In the genomic region with DNA sequence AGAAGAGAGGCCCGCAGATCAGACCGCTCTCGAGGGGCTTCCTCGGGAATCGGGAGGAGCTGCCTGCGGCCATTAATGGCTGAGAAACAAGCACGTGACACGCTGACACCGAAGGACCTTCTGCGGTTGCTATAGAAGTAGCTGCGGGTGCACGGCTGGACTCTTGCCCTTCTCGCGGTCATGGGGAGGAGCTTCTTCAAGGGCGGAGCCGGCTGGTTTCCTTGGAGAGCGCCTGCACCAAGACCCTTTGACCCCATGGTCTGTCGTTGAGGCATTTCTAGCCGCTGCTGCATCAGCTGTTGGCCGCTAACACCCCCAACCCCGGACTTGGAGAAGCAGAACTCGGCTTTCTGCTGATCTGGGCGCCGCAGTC, we compare ENCODE assay signal across 8 mouse cellular contexts. TPM values are rescaled to one million over a fixed set of nuclear protein-coding genes. Genes with fewer than 3 reads are reported as not detected.
DNase-seq lines count a peak whose midpoint lies in the region; ATAC-seq and TF ChIP-seq lines count a peak whose summit lies in the region.

Stub1 (minus strand) TSS at position 114 of the 373 bp plus-strand sequence.

- dilution Hi-C loops in CH12.LX (cut with MboI; ENCODE audit: extremely low pct_ligation_motif_present, extremely low pct_unique_long_range_greater_than_20kb, low sequenced_read_pairs), result no loop called here

- peak; percentile 83 for ATAC-seq in heart, embryonic 12.5 days (ENCODE audit: insufficient number of reproducible peaks, low FRiP score)
- peak; percentile 69 for ATAC-seq in kidney, embryonic 15.5 days (replicated peaks; ENCODE audit: low FRiP score)
- peak; percentile 66 for ATAC-seq in limb, embryonic 14.5 days (ENCODE audit: low FRiP score, low read depth)
- peak; percentile 47; the same call in 1 of the 2 replicates for ATAC-seq in midbrain, embryonic 14.5 days (ENCODE audit: low FRiP score, low TSS enrichment)

- H3K4me2 ChIP-seq in CH12.LX (ENCODE audit: insufficient read depth, low read depth, poor library complexity, severe bottlenecking), result peak within 1 kb of the TSS; percentile 85
- peak within 1 kb of the TSS; percentile 94 for H3K4me2 ChIP-seq in heart, embryonic 12.5 days
- H3K4me2 ChIP-seq in kidney, embryonic 15.5 days, result peak within 1 kb of the TSS; percentile 95
- peak within 1 kb of the TSS; percentile 91 for H3K4me2 ChIP-seq in limb, embryonic 14.5 days (replicated peaks; ENCODE audit: low read depth, low read length, severe bottlenecking)
- H3K4me2 ChIP-seq in midbrain, embryonic 14.5 days (ENCODE audit: low read length), result peak within 1 kb of the TSS; percentile 95

- peak within 1 kb of the TSS; percentile 71 to 81 (median 81) for H3K4me3 ChIP-seq in CH12.LX (replicated peaks in 1 of 3; ENCODE audit: low read depth in 2 of 3, low read length in 2 of 3, poor library complexity in 1 of 3)
- peak within 1 kb of the TSS; percentile 81 for H3K4me3 ChIP-seq in erythroblast, embryonic 14.5 days (replicated peaks)
- H3K4me3 ChIP-seq in heart, embryonic 12.5 days, result peak within 1 kb of the TSS; percentile 71
- peak within 1 kb of the TSS; percentile 64 for H3K4me3 ChIP-seq in kidney, embryonic 15.5 days (replicated peaks)
- peak within 1 kb of the TSS; percentile 85 for H3K4me3 ChIP-seq in limb, embryonic 14.5 days (replicated peaks; ENCODE audit: low read length)
- H3K4me3 ChIP-seq in midbrain, embryonic 14.5 days (replicated peaks; ENCODE audit: low read depth, low read length), result peak within 1 kb of the TSS; percentile 82

- TF ChIP-seq POLR2A in CH12.LX (IDR thresholded peaks at IDR 0.05; ENCODE audit: low read depth, low read length), result no peak
- no peak for TF ChIP-seq POLR2A in limb, embryonic 14.5 days (IDR thresholded peaks at IDR 0.05; ENCODE audit: borderline replicate concordance, extremely low read depth, insufficient read depth, insufficient read length)

- peak; percentile 58 for DNase-seq in CH12.LX (ENCODE audit: extremely low read depth)
- peak; percentile 95 for DNase-seq in adrenal gland, postnatal 36 days
- DNase-seq in limb, embryonic 14.5 days (ENCODE audit: low spot score), result peak; percentile 89
- peak; percentile 87 for DNase-seq in midbrain, embryonic 14.5 days
- DNase-seq in testis, postnatal 10 days (ENCODE audit: low spot score), result peak; percentile 93

- peaks cover 18 to 42% of the 10 kb centered on the region in 2 experiments for H3K4me1 ChIP-seq in CH12.LX (ENCODE audit: control insufficient read depth in 1 of 2, insufficient read depth in 2 of 2)
- H3K4me1 ChIP-seq in erythroblast, embryonic 14.5 days (ENCODE audit: control insufficient read depth), result peaks cover 95% of the 10 kb centered on the region
- peaks cover 78% of the 10 kb centered on the region for H3K4me1 ChIP-seq in heart, embryonic 12.5 days (replicated peaks)
- peaks cover 82% of the 10 kb centered on the region for H3K4me1 ChIP-seq in kidney, embryonic 15.5 days
- peaks cover 56% of the 10 kb centered on the region for H3K4me1 ChIP-seq in limb, embryonic 14.5 days (ENCODE audit: control insufficient read depth, insufficient read depth, low read length)
- H3K4me1 ChIP-seq in midbrain, embryonic 14.5 days (ENCODE audit: control insufficient read depth, insufficient read depth, low read length), result peaks cover 68% of the 10 kb centered on the region

- TF ChIP-seq CTCF in CH12.LX (conservative IDR thresholded peaks at IDR 0.05 in 1 of 2, IDR thresholded peaks at IDR 0.05 in 1 of 2; ENCODE audit: low read depth in 2 of 2, low read length in 2 of 2), result no peak

- in situ Hi-C loops in CH12.LX (cut with MboI; ENCODE audit: low pct_ligation_motif_present, low pct_unique_long_range_greater_than_20kb, low sequenced_read_pairs), result no loop called here

- H3K27ac ChIP-seq in CH12.LX (ENCODE audit: insufficient read depth, low read depth), result peak within 1 kb of the TSS; percentile 47
- H3K27ac ChIP-seq in heart, embryonic 12.5 days (ENCODE audit: poor library complexity, severe bottlenecking), result peak within 1 kb of the TSS; percentile 98
- H3K27ac ChIP-seq in kidney, embryonic 15.5 days, result peak within 1 kb of the TSS; percentile 100
- H3K27ac ChIP-seq in limb, embryonic 14.5 days (replicated peaks; ENCODE audit: low read depth, low read length), result peak within 1 kb of the TSS; percentile 89
- peak within 1 kb of the TSS; percentile 97 for H3K27ac ChIP-seq in midbrain, embryonic 14.5 days (replicated peaks; ENCODE audit: low read depth, low read length)

- WGBS in heart, embryonic 12.5 days, result under 1% methylated on average over 24 of the region's 24 CpGs
- WGBS in kidney, embryonic 15.5 days, result under 1% methylated on average over 24 of the region's 24 CpGs
- 0% methylated on average over 24 of the region's 24 CpGs for WGBS in limb, embryonic 14.5 days
- under 1% methylated on average over 24 of the region's 24 CpGs for WGBS in midbrain, embryonic 14.5 days

- H3K27me3 ChIP-seq in CH12.LX (replicated peaks), result no peaks in the 10 kb centered on the region
- no peaks in the 10 kb centered on the region for H3K27me3 ChIP-seq in erythroblast, embryonic 14.5 days (ENCODE audit: control insufficient read depth)
- no peaks in the 10 kb centered on the region for H3K27me3 ChIP-seq in heart, embryonic 12.5 days (replicated peaks)
- no peaks in the 10 kb centered on the region for H3K27me3 ChIP-seq in kidney, embryonic 15.5 days
- H3K27me3 ChIP-seq in limb, embryonic 14.5 days (ENCODE audit: control insufficient read depth, insufficient read depth, low read length), result no peaks in the 10 kb centered on the region
- H3K27me3 ChIP-seq in midbrain, embryonic 14.5 days (ENCODE audit: control insufficient read depth, insufficient read depth, low read length), result no peaks in the 10 kb centered on the region

- no peaks in the 10 kb centered on the region for H3K9me3 ChIP-seq in CH12.LX (replicated peaks; ENCODE audit: low read length)
- H3K9me3 ChIP-seq in erythroblast, embryonic 14.5 days (ENCODE audit: control insufficient read depth, low read length), result no peaks in the 10 kb centered on the region
- no peaks in the 10 kb centered on the region for H3K9me3 ChIP-seq in heart, embryonic 12.5 days (replicated peaks)
- H3K9me3 ChIP-seq in kidney, embryonic 15.5 days (replicated peaks), result no peaks in the 10 kb centered on the region
- no peaks in the 10 kb centered on the region for H3K9me3 ChIP-seq in limb, embryonic 14.5 days (ENCODE audit: control insufficient read depth, low read length)
- no peaks in the 10 kb centered on the region for H3K9me3 ChIP-seq in midbrain, embryonic 14.5 days (ENCODE audit: control insufficient read depth, low read length)

- no peak for TF ChIP-seq RAD21 in CH12.LX (IDR thresholded peaks at IDR 0.05; ENCODE audit: low read depth, low read length)

- no peak for TF ChIP-seq EP300 in CH12.LX (IDR thresholded peaks at IDR 0.05; ENCODE audit: low read length)

- H3K79me2 ChIP-seq in CH12.LX (replicated peaks; ENCODE audit: control insufficient read depth, extremely low read depth, insufficient read depth, poor library complexity, severe bottlenecking), result peaks cover 14% of the 10 kb centered on the region

- peaks cover 53 to 77% of the 10 kb centered on the region in 2 experiments for H3K36me3 ChIP-seq in CH12.LX (replicated peaks in 1 of 2; ENCODE audit: control insufficient read depth in 1 of 2, insufficient read depth in 1 of 2, low read length in 1 of 2)
- peaks cover 66% of the 10 kb centered on the region for H3K36me3 ChIP-seq in erythroblast, embryonic 14.5 days (ENCODE audit: control insufficient read depth)
- peaks cover 43% of the 10 kb centered on the region for H3K36me3 ChIP-seq in heart, embryonic 12.5 days
- H3K36me3 ChIP-seq in kidney, embryonic 15.5 days, result peaks cover 43% of the 10 kb centered on the region
- peaks cover 38% of the 10 kb centered on the region for H3K36me3 ChIP-seq in limb, embryonic 14.5 days (ENCODE audit: control insufficient read depth, insufficient read depth, low read length)
- peaks cover 34% of the 10 kb centered on the region for H3K36me3 ChIP-seq in midbrain, embryonic 14.5 days (ENCODE audit: control insufficient read depth, insufficient read depth, low read length)

- H3K9ac ChIP-seq in CH12.LX (ENCODE audit: insufficient read depth, low read depth), result peak within 1 kb of the TSS; percentile 90
- peak within 1 kb of the TSS; percentile 92 for H3K9ac ChIP-seq in heart, embryonic 12.5 days
- peak within 1 kb of the TSS; percentile 73 for H3K9ac ChIP-seq in kidney, embryonic 15.5 days
- peak within 1 kb of the TSS; percentile 77 for H3K9ac ChIP-seq in limb, embryonic 14.5 days (ENCODE audit: low read depth, low read length, severe bottlenecking)
- peak within 1 kb of the TSS; percentile 81 for H3K9ac ChIP-seq in midbrain, embryonic 14.5 days (replicated peaks; ENCODE audit: low read length)

TF ChIP-seq in CH12.LX, 34 proteins besides CTCF, POLR2A, EP300 and RAD21:
- 0 out of 2 replicates have a peak, but pooled peaks have one; percentile 5 for TF ChIP-seq POLR2AphosphoS2 (IDR thresholded peaks at IDR 0.05; ENCODE audit: low read depth, low read length)
- TF ChIP-seq CHD2 (IDR thresholded peaks at IDR 0.05; ENCODE audit: low read length), result 0 out of 2 replicates have a peak, but pooled peaks have one; percentile 5
- no peak; the same call in 1 of the 2 replicates for TF ChIP-seq NRF1 (IDR thresholded peaks at IDR 0.05; ENCODE audit: low read depth, low read length)

RNA-seq across cellular contexts. Expression of gene Stub1, which starts in this region (rescaled TPM):
- total RNA-seq in CH12.LX (2012; rRNA removed) (98.3 and 107 TPM in 2 replicates), CH12.LX (2014; rRNA removed) (60.4 and 62.9 TPM in 2 replicates)
- 84.8 and 87.1 TPM in 2 replicates for polyA plus RNA-seq in CH12.LX (2012; ENCODE audit: insufficient read length, low read depth)
- total RNA-seq in adrenal gland, postnatal 36 days (2021), result 100 to 1,000 TPM; 167 to 173 TPM
- polyA plus RNA-seq in erythroblast, embryonic 14.5 days (2012), result 10.1 and 10.6 TPM in 2 replicates
- 271 and 272 TPM in 2 replicates for polyA plus RNA-seq in heart, embryonic 12.5 days (2016; fragmentation: Nextera tagmentation; extraction: Ambion mirVana)
- polyA plus RNA-seq in kidney, embryonic 15.5 days (2015; fragmentation: Nextera tagmentation; extraction: Ambion mirVana), result 336 and 362 TPM in 2 replicates
- polyA plus RNA-seq in limb, embryonic 14.5 days (2012; rRNA removed), result 335 and 338 TPM in 2 replicates
- 349 and 350 TPM in 2 replicates for polyA plus RNA-seq in limb, embryonic 14.5 days (2014; fragmentation: Nextera tagmentation; extraction: Ambion mirVana)
- 310 and 386 TPM in 2 replicates for polyA plus RNA-seq in midbrain, embryonic 14.5 days (2014; fragmentation: Nextera tagmentation; extraction: Ambion mirVana)

Comparison
In these comparisons a context has a peak if more than half of its experiments do, and no peak if none do; other contexts are left out.
1. Peak in every context shown above with its lines: DNase-seq, ATAC-seq, H3K4me3 ChIP-seq and H3K27ac ChIP-seq.
2. H3K27ac ChIP-seq: peak in every context shown above with its lines; median percentile 100 in kidney, embryonic 15.5 days; 98 in heart, embryonic 12.5 days; 97 in midbrain, embryonic 14.5 days; 89 in limb, embryonic 14.5 days; 47 in CH12.LX.